Mouse (Mus musculus): ENCODE results near the gene Dcaf7. TPM values are rescaled to one million over a fixed set of nuclear protein-coding genes. Genes with fewer than 3 reads are reported as not detected.

The Dcaf7 gene
- total and polyA plus RNA-seq, 2 experiments from 2014 or later, result 115 to 222 TPM

- Histone ChIP-seq H3K27me3 (ENCODE audit: insufficient read depth, low read length) (no peaks in the 10 kb centered on the region), H3K27ac (ENCODE audit: low read depth, low read length) (no peak overlapping the region), H3K9ac (no peak overlapping the region), H3K4me3 (ENCODE audit: low read depth, low read length) (no peak overlapping the region), H3K36me3 (ENCODE audit: insufficient read depth) (peaks cover 78% of the 10 kb centered on the region), H3K4me2 (ENCODE audit: low read depth) (no peak overlapping the region), H3K9me3 (ENCODE audit: low read length) (no peaks in the 10 kb centered on the region), H3K4me1 (ENCODE audit: insufficient read depth) (no peaks in the 10 kb centered on the region)
- no peak for DNase-seq
- 94% methylated on average over 8 of the region's 8 CpGs for WGBS
- no peak for ATAC-seq
- no peak for TF ChIP-seq CTCF (IDR thresholded peaks at IDR 0.05; ENCODE audit: low read depth)
These were observed 20.3 kb downstream of the Dcaf7 start for GRCm38 (mm10) chr11:106056819-106057491.

- no peak overlapping the region for H3K4me3 ChIP-seq (ENCODE audit: low read depth, low read length)
- 76% methylated on average over 8 of the region's 8 CpGs for WGBS
- no peak for ATAC-seq
- no peak for DNase-seq
- TF ChIP-seq CTCF (IDR thresholded peaks at IDR 0.05; ENCODE audit: low read depth), result no peak
- peaks cover 69% of the 10 kb centered on the region for H3K36me3 ChIP-seq (ENCODE audit: insufficient read depth)
- no peak overlapping the region for H3K27ac ChIP-seq (ENCODE audit: low read depth, low read length)
- no peak overlapping the region for H3K9ac ChIP-seq
- H3K27me3 ChIP-seq (ENCODE audit: insufficient read depth, low read length), result no peaks in the 10 kb centered on the region
- H3K4me1 ChIP-seq (ENCODE audit: insufficient read depth), result no peaks in the 10 kb centered on the region
- no peaks in the 10 kb centered on the region for H3K9me3 ChIP-seq (ENCODE audit: low read length)
- H3K4me2 ChIP-seq (ENCODE audit: low read depth), result no peak overlapping the region
These were observed 21.3 kb downstream of the Dcaf7 start for GRCm38 (mm10) chr11:106058020-106058419.

- H3K4me1 ChIP-seq (ENCODE audit: insufficient read depth), result no peaks in the 10 kb centered on the region
- H3K36me3 ChIP-seq (ENCODE audit: insufficient read depth), result peaks cover 44% of the 10 kb centered on the region
- 85% methylated on average over 1 of the region's 1 CpGs for WGBS
- ATAC-seq (no peak), DNase-seq (no peak)
- H3K4me2 ChIP-seq (ENCODE audit: low read depth), result no peak overlapping the region
- H3K9me3 ChIP-seq (ENCODE audit: low read length), result no peaks in the 10 kb centered on the region
- no peaks in the 10 kb centered on the region for H3K27me3 ChIP-seq (ENCODE audit: insufficient read depth, low read length)
- no peak overlapping the region for H3K9ac ChIP-seq
- no peak overlapping the region for H3K27ac ChIP-seq (ENCODE audit: low read depth, low read length)
- H3K4me3 ChIP-seq (ENCODE audit: low read depth, low read length), result no peak overlapping the region
- TF ChIP-seq CTCF (IDR thresholded peaks at IDR 0.05; ENCODE audit: low read depth), result no peak
These were observed 23.9 kb downstream of the Dcaf7 start for GRCm38 (mm10) chr11:106060549-106060948.

- 94% methylated on average over 1 of the region's 1 CpGs for WGBS
These were observed 24.6 kb downstream of the Dcaf7 start for GRCm38 (mm10) chr11:106061311-106061710.

GRCm38 (mm10) chr11:106063756-106064155 lies 27.1 kb downstream of the Dcaf7 start:
- no peak overlapping the region for H3K9ac ChIP-seq
- H3K4me1 ChIP-seq (ENCODE audit: insufficient read depth), result no peaks in the 10 kb centered on the region
- no peak for DNase-seq
- no peak overlapping the region for H3K4me2 ChIP-seq (ENCODE audit: low read depth)
- no peaks in the 10 kb centered on the region for H3K27me3 ChIP-seq (ENCODE audit: insufficient read depth, low read length)
- peaks cover 14% of the 10 kb centered on the region for H3K36me3 ChIP-seq (ENCODE audit: insufficient read depth)
- ATAC-seq, result no peak
- WGBS, result 80% methylated on average over 5 of the region's 5 CpGs
- no peaks in the 10 kb centered on the region for H3K9me3 ChIP-seq (ENCODE audit: low read length)
- H3K4me3 ChIP-seq (ENCODE audit: low read depth, low read length), result no peak overlapping the region
- TF ChIP-seq CTCF (IDR thresholded peaks at IDR 0.05; ENCODE audit: low read depth), result no peak
- no peak overlapping the region for H3K27ac ChIP-seq (ENCODE audit: low read depth, low read length)

More at GRCm38 (mm10) chr11:106061311-106061710, 24.6 kb downstream of the Dcaf7 start:
- Histone ChIP-seq H3K4me2 (ENCODE audit: low read depth) (no peak overlapping the region), H3K9ac (no peak overlapping the region), H3K9me3 (ENCODE audit: low read length) (no peaks in the 10 kb centered on the region), H3K27ac (ENCODE audit: low read depth, low read length) (no peak overlapping the region), H3K36me3 (ENCODE audit: insufficient read depth) (peaks cover 37% of the 10 kb centered on the region), H3K27me3 (ENCODE audit: insufficient read depth, low read length) (no peaks in the 10 kb centered on the region), H3K4me1 (ENCODE audit: insufficient read depth) (no peaks in the 10 kb centered on the region), H3K4me3 (ENCODE audit: low read depth, low read length) (no peak overlapping the region)
- DNase-seq (no peak), ATAC-seq (no peak)
- no peak for TF ChIP-seq CTCF (IDR thresholded peaks at IDR 0.05; ENCODE audit: low read depth)

- Histone ChIP-seq H3K4me2 (ENCODE audit: low read depth) (peak overlapping the region; percentile 94), H3K27ac (ENCODE audit: low read depth, low read length) (peak overlapping the region; percentile 76), H3K27me3 (ENCODE audit: insufficient read depth, low read length) (no peaks in the 10 kb centered on the region), H3K9ac (peak overlapping the region; percentile 77), H3K4me1 (ENCODE audit: insufficient read depth) (no peaks in the 10 kb centered on the region), H3K4me3 (ENCODE audit: low read depth, low read length) (peak overlapping the region; percentile 60), H3K36me3 (ENCODE audit: insufficient read depth) (0 out of 2 replicates have a peak, but pooled peaks cover 2% of the 10 kb centered on the region), H3K9me3 (ENCODE audit: low read length) (no peaks in the 10 kb centered on the region)
- no peak for TF ChIP-seq CTCF (IDR thresholded peaks at IDR 0.05; ENCODE audit: low read depth)
- ATAC-seq, result no peak
- WGBS, result 44% methylated on average over 18 of the region's 18 CpGs
- DNase-seq, result no peak
These were observed 28.6 kb downstream of the Dcaf7 start for GRCm38 (mm10) chr11:106065073-106065922.
